Mouse (Mus musculus): ENCODE results near the gene Fam196b. TPM values are rescaled to one million over a fixed set of nuclear protein-coding genes. Genes with fewer than 3 reads are reported as not detected.
A peak's percentile ranks its signal among the peaks of the same experiment; 100 is the strongest.

The Fam196b gene
- polyA plus RNA-seq, 1 experiment from 2014 or later = 1.4 TPM

DNA sequence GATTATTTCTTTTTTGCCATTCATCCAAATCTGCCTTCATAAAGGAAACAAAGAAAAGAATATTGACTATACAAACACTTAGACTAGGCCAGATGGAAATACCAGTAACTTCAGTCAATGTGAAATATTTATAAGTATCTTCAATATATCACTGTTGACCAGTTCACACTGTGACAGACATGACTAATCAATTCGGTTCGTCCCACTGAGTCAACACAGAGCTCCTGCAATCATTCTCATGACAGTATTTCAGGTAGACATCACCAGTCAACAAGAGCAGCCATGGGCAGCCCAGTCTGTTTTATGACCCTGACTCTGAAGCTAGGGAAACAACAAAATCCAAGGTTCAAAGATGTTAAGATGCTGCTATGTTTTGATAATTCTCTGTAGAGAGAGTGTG lies 117.4 kb downstream of the Fam196b start:
- DNase-seq (ENCODE audit: low spot score) (no peak), ATAC-seq (ENCODE audit: insufficient read depth, low FRiP score, low TSS enrichment) (peak; percentile 72)
- Histone ChIP-seq H3K9ac (ENCODE audit: low read length) (no peak overlapping the region), H3K4me1 (ENCODE audit: control insufficient read depth, insufficient read depth, low read length) (0 out of 2 replicates have a peak, but pooled peaks cover 4% of the 10 kb centered on the region), H3K9me3 (ENCODE audit: control insufficient read depth, low read length) (no peaks in the 10 kb centered on the region), H3K4me2 (ENCODE audit: low read depth) (no peak overlapping the region), H3K4me3 (ENCODE audit: low read depth, low read length) (no peak overlapping the region), H3K27ac (ENCODE audit: low read depth, low read length) (no peak overlapping the region), H3K27me3 (ENCODE audit: control insufficient read depth, insufficient read depth, low read length) (no peaks in the 10 kb centered on the region), H3K36me3 (ENCODE audit: control insufficient read depth, insufficient read depth, low read length) (no peaks in the 10 kb centered on the region)
- WGBS = 43% methylated on average over 2 of the region's 2 CpGs

GRCm38 (mm10) chr11:34437446-34437845 lies 122.8 kb downstream of the Fam196b start:
- H3K36me3 ChIP-seq (ENCODE audit: control insufficient read depth, insufficient read depth, low read length) = no peaks in the 10 kb centered on the region
- 74% methylated on average over 1 of the region's 1 CpGs for WGBS
- H3K9me3 ChIP-seq (ENCODE audit: control insufficient read depth, low read length) = no peaks in the 10 kb centered on the region
- ATAC-seq (ENCODE audit: insufficient read depth, low FRiP score, low TSS enrichment) (no peak), DNase-seq (ENCODE audit: low spot score) (no peak)
- 0 out of 2 replicates have a peak, but pooled peaks cover 2% of the 10 kb centered on the region for H3K4me1 ChIP-seq (ENCODE audit: control insufficient read depth, insufficient read depth, low read length)
- H3K27me3 ChIP-seq (ENCODE audit: control insufficient read depth, insufficient read depth, low read length) = no peaks in the 10 kb centered on the region
- no peak overlapping the region for H3K9ac ChIP-seq (ENCODE audit: low read length)
- H3K4me2 ChIP-seq (ENCODE audit: low read depth) = no peak overlapping the region
- H3K27ac ChIP-seq (ENCODE audit: low read depth, low read length) = no peak overlapping the region
- H3K4me3 ChIP-seq (ENCODE audit: low read depth, low read length) = no peak overlapping the region

DNA sequence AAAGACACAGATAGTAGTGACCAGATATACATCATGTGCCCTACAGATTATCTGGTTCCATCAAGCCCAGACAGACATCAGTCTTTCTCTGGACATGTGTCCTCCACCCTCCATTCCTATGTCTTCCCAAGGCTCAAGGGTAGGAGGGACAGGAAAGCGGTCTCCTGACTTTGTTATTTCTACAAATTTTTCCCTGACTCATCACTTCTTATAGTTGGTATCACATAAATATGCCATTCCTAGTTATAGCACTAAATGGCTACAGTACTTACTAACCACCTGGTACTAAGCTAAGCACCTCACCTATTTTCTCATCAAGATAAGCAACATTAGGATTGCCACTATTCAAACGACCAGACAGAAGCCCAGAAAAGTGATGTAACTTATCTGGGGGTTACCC lies 123.8 kb downstream of the Fam196b start:
- 70% methylated on average over 2 of the region's 2 CpGs for WGBS
- Histone ChIP-seq H3K27ac (ENCODE audit: low read depth, low read length) (no peak overlapping the region), H3K9me3 (ENCODE audit: control insufficient read depth, low read length) (no peaks in the 10 kb centered on the region), H3K4me2 (ENCODE audit: low read depth) (no peak overlapping the region), H3K4me3 (ENCODE audit: low read depth, low read length) (no peak overlapping the region), H3K4me1 (ENCODE audit: control insufficient read depth, insufficient read depth, low read length) (no peaks in the 10 kb centered on the region), H3K27me3 (ENCODE audit: control insufficient read depth, insufficient read depth, low read length) (no peaks in the 10 kb centered on the region), H3K36me3 (ENCODE audit: control insufficient read depth, insufficient read depth, low read length) (no peaks in the 10 kb centered on the region), H3K9ac (ENCODE audit: low read length) (no peak overlapping the region)
- DNase-seq (ENCODE audit: low spot score) = no peak
- no peak for ATAC-seq (ENCODE audit: insufficient read depth, low FRiP score, low TSS enrichment)

GRCm38 (mm10) chr11:34447891-34448290 lies 133.3 kb downstream of the Fam196b start:
- H3K27me3 ChIP-seq (ENCODE audit: control insufficient read depth, insufficient read depth, low read length) = no peaks in the 10 kb centered on the region
- H3K36me3 ChIP-seq (ENCODE audit: control insufficient read depth, insufficient read depth, low read length) = no peaks in the 10 kb centered on the region
- H3K4me1 ChIP-seq (ENCODE audit: control insufficient read depth, insufficient read depth, low read length) = no peaks in the 10 kb centered on the region
- no peaks in the 10 kb centered on the region for H3K9me3 ChIP-seq (ENCODE audit: control insufficient read depth, low read length)
- no peak overlapping the region for H3K4me2 ChIP-seq (ENCODE audit: low read depth)
- no peak overlapping the region for H3K27ac ChIP-seq (ENCODE audit: low read depth, low read length)
- DNase-seq (ENCODE audit: low spot score) = peak; percentile 47
- WGBS = 40% methylated on average over 4 of the region's 4 CpGs
- ATAC-seq (ENCODE audit: insufficient read depth, low FRiP score, low TSS enrichment) = no peak
- H3K4me3 ChIP-seq (ENCODE audit: low read depth, low read length) = no peak overlapping the region
- no peak overlapping the region for H3K9ac ChIP-seq (ENCODE audit: low read length)

DNA sequence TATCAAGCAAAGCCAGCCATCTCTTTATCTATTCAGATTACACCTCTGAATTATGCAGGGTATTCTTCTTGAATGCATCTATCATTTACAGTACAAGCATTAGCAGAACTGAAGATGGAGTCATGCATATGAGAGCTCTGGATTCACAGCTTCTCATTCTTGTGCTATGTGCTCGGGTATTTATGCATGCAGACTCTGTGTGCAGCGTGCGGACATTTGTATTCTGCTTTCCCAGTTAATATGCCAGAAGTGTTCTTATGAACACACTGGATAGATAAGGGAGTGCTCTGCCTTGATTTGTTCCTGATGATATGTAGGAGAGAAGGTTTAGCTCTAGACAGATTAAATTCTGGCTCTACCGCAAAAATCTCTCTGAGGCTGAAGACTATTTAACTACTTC lies 135.3 kb downstream of the Fam196b start:
- Histone ChIP-seq H3K4me3 (ENCODE audit: low read depth, low read length) (no peak overlapping the region), H3K27ac (ENCODE audit: low read depth, low read length) (no peak overlapping the region), H3K4me2 (ENCODE audit: low read depth) (no peak overlapping the region), H3K36me3 (ENCODE audit: control insufficient read depth, insufficient read depth, low read length) (no peaks in the 10 kb centered on the region), H3K4me1 (ENCODE audit: control insufficient read depth, insufficient read depth, low read length) (no peaks in the 10 kb centered on the region), H3K9me3 (ENCODE audit: control insufficient read depth, low read length) (no peaks in the 10 kb centered on the region), H3K27me3 (ENCODE audit: control insufficient read depth, insufficient read depth, low read length) (no peaks in the 10 kb centered on the region), H3K9ac (ENCODE audit: low read length) (no peak overlapping the region)
- 93% methylated on average over 4 of the region's 4 CpGs for WGBS
- DNase-seq (ENCODE audit: low spot score) = no peak
- no peak for ATAC-seq (ENCODE audit: insufficient read depth, low FRiP score, low TSS enrichment)

DNA sequence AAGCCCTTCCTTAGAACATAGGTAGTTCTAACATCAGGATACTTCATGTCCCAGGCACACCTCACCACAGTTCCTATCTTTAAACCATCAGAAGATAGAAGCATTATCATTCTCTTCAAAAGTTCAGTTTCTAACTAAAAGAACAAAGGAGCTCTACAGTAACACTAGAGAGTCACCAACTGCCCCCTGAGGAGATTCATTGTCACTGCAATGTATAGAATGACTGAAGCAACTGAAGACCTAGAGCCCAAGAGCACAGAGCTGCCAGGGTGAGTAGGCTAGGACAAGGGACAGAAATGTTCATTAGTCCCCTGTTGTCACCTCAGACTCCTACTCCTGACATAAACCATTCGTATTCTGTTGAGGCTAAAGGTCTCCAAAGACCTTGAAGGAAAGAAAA lies 152.4 kb downstream of the Fam196b start:
- ATAC-seq (ENCODE audit: insufficient read depth, low FRiP score, low TSS enrichment) (no peak), DNase-seq (ENCODE audit: low spot score) (no peak)
- Histone ChIP-seq H3K4me1 (ENCODE audit: control insufficient read depth, insufficient read depth, low read length) (no peaks in the 10 kb centered on the region), H3K9ac (ENCODE audit: low read length) (no peak overlapping the region), H3K4me3 (ENCODE audit: low read depth, low read length) (no peak overlapping the region), H3K9me3 (ENCODE audit: control insufficient read depth, low read length) (no peaks in the 10 kb centered on the region), H3K27me3 (ENCODE audit: control insufficient read depth, insufficient read depth, low read length) (no peaks in the 10 kb centered on the region), H3K27ac (ENCODE audit: low read depth, low read length) (no peak overlapping the region), H3K36me3 (ENCODE audit: control insufficient read depth, insufficient read depth, low read length) (no peaks in the 10 kb centered on the region), H3K4me2 (ENCODE audit: low read depth) (no peak overlapping the region)
- WGBS = 68% methylated on average over 1 of the region's 1 CpGs

DNA sequence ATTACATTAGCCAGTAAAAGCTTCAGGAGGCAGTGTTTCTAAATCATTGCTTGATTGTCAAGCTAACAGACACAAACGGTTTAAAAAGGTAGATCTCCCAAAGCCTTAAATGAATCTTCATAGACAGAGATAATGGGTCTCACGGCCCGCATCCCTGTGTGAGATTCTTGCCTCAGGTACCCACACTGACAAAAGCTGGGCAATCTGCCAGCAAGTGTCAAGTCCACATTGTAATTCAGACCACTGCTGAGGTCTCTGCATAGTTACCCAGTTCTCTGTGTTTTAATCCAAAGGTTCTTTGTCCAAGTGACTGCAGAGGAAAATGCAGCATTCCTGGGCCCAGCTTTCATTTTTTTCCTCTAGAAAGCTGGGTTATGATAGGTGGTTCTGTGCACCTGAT lies 153.9 kb downstream of the Fam196b start:
- Histone ChIP-seq H3K27ac (ENCODE audit: low read depth, low read length) (no peak overlapping the region), H3K4me1 (ENCODE audit: control insufficient read depth, insufficient read depth, low read length) (no peaks in the 10 kb centered on the region), H3K27me3 (ENCODE audit: control insufficient read depth, insufficient read depth, low read length) (no peaks in the 10 kb centered on the region), H3K36me3 (ENCODE audit: control insufficient read depth, insufficient read depth, low read length) (no peaks in the 10 kb centered on the region), H3K4me3 (ENCODE audit: low read depth, low read length) (no peak overlapping the region), H3K9me3 (ENCODE audit: control insufficient read depth, low read length) (no peaks in the 10 kb centered on the region), H3K4me2 (ENCODE audit: low read depth) (no peak overlapping the region), H3K9ac (ENCODE audit: low read length) (no peak overlapping the region)
- ATAC-seq (ENCODE audit: insufficient read depth, low FRiP score, low TSS enrichment) (no peak), DNase-seq (ENCODE audit: low spot score) (no peak)
- WGBS = 73% methylated on average over 3 of the region's 3 CpGs

- Histone ChIP-seq H3K4me1 (ENCODE audit: control insufficient read depth, insufficient read depth, low read length) (no peaks in the 10 kb centered on the region), H3K9me3 (ENCODE audit: control insufficient read depth, low read length) (no peaks in the 10 kb centered on the region), H3K4me2 (ENCODE audit: low read depth) (no peak overlapping the region), H3K9ac (ENCODE audit: low read length) (no peak overlapping the region), H3K36me3 (ENCODE audit: control insufficient read depth, insufficient read depth, low read length) (no peaks in the 10 kb centered on the region), H3K4me3 (ENCODE audit: low read depth, low read length) (no peak overlapping the region), H3K27ac (ENCODE audit: low read depth, low read length) (no peak overlapping the region), H3K27me3 (ENCODE audit: control insufficient read depth, insufficient read depth, low read length) (no peaks in the 10 kb centered on the region)
- WGBS = 82% methylated on average over 2 of the region's 2 CpGs
- no peak for DNase-seq (ENCODE audit: low spot score)
- ATAC-seq (ENCODE audit: insufficient read depth, low FRiP score, low TSS enrichment) = no peak
Measured at GRCm38 (mm10) chr11:34469792-34470191, 155.2 kb downstream of the Fam196b start.

Measured in neural tube, embryonic 11.5 days (tissue).